Mouse (Mus musculus) cerebellum, postnatal 10 days (tissue): ENCODE data around the gene Mrgpra3.

Source experiments
- DNase-seq, 2 experiments: peaks; one replicate each; pipeline ENCODE4 v3.0.0; 2021; ENCODE audit warnings: mixed read lengths in 2 of 2

Mrgpra3 gene

DNA sequence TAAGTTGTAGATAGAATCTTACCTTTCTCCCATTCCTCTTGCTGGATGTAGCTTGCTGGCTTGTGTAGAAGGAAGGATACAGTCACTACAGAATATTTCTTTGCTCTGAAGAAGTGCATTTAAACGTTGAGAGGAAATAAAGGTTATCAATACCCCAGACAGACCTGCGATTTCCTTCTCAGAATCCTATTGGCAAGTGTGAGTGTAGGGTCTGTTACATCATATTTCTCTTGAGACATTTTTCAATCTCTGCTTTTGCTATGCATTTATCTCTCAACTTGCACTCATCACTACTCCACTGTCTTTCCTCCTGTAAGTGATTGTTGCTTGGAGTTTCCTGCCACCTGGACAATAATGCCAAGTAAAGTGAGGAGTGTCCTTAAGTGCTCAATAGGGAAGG, at the start of gene Mrgpra3:
TSS of gene Mrgpra3 (minus strand) at position 101 of the 400 bp plus-strand sequence.
- no peak for DNase-seq
